ENCODE assay signal across 29 mouse cellular contexts in genomic region chr2:58842443-58842842, GRCm38 (mm10). TPM values are rescaled to one million over a fixed set of nuclear protein-coding genes. Genes with fewer than 3 reads are reported as not detected.
"Had no signal": no experiment of that assay in that cellular context is flagged by ENCODE, and none has a peak within 500 bp of the region (broad histone marks: within the 10 kb centered on the region; RNA-seq: fewer than 3 reads in every experiment).

No protein-coding gene starts in this region.

- H3K9ac ChIP-seq: kidney, embryonic 15.5 days; limb, embryonic 13.5 days; liver, embryonic 12.5 days; liver, embryonic 15.5 days; lung, embryonic 15.5 days had no signal

- H3K27ac ChIP-seq: kidney, embryonic 15.5 days; limb, embryonic 10.5 days; limb, embryonic 13.5 days; liver, embryonic 12.5 days; liver, embryonic 15.5 days; lung, embryonic 15.5 days had no signal

- DNase-seq: kidney, adult 2 months; kidney, postnatal 10 days; kidney, postnatal 36 days; liver; lung, adult 18-20 months; lung, postnatal 10 days; lung, postnatal 4 days; midbrain, embryonic 14.5 days; thymus, adult 18-20 months; thymus, postnatal 36 days had no signal

- H3K4me1 ChIP-seq: kidney, embryonic 15.5 days; liver, embryonic 12.5 days; liver, embryonic 15.5 days; lung, embryonic 15.5 days had no signal

- H3K27me3 ChIP-seq: kidney, embryonic 15.5 days; liver, embryonic 12.5 days; liver, embryonic 15.5 days; lung, embryonic 15.5 days had no signal

- H3K4me2 ChIP-seq: kidney, embryonic 15.5 days; limb, embryonic 13.5 days; liver, embryonic 12.5 days; liver, embryonic 15.5 days; lung, embryonic 15.5 days; midbrain, embryonic 11.5 days had no signal

- H3K9me3 ChIP-seq: kidney, embryonic 15.5 days; limb, embryonic 10.5 days; liver, embryonic 12.5 days; liver, embryonic 15.5 days; lung, embryonic 15.5 days had no signal

- H3K4me3 ChIP-seq: kidney, embryonic 15.5 days; limb, embryonic 10.5 days; limb, embryonic 13.5 days; liver, embryonic 12.5 days; liver, embryonic 15.5 days; lung, embryonic 15.5 days had no signal

- H3K36me3 ChIP-seq: kidney, embryonic 15.5 days; limb, embryonic 10.5 days; limb, embryonic 13.5 days; liver, embryonic 12.5 days; liver, embryonic 15.5 days; lung, embryonic 15.5 days had no signal

- ATAC-seq: liver, embryonic 12.5 days had no signal

RNA-seq across cellular contexts. Expression of gene Gm11099, which starts 16.8 kb away (rescaled TPM):
- total RNA-seq: layer of hippocampus, adult 18-20 months; layer of hippocampus, postnatal 14 days; left cerebral cortex, adult 8-10 months; left cerebral cortex, postnatal 25 days; megakaryocyte progenitor cell, adult 5-6 weeks; megakaryocyte-erythroid progenitor cell, adult 5-6 weeks; midbrain, postnatal 0 days had no signal
- polyA plus RNA-seq: kidney, adult 2 months; kidney, embryonic 15.5 days; limb, embryonic 10.5 days; limb, embryonic 13.5 days; liver, embryonic 12.5 days; liver, embryonic 15.5 days; lung, embryonic 15.5 days; midbrain, embryonic 11.5 days; midbrain, embryonic 14.5 days; midbrain, postnatal 0 days; neural tube, embryonic 11.5 days; neural tube, embryonic 14.5 days; stomach, embryonic 14.5 days; testis, adult 2 months; urinary bladder, adult 2 months had no signal
